Mouse (Mus musculus) yolk sac, embryonic 10.5 days (tissue): Measurements from ENCODE around the gene Zfp365.

Source experiments
- DNase-seq: peaks from one replicate; pipeline ENCODE4 v3.0.0-alpha.2; 2017; ENCODE audit warnings: low spot score

The Zfp365 gene

DNA sequence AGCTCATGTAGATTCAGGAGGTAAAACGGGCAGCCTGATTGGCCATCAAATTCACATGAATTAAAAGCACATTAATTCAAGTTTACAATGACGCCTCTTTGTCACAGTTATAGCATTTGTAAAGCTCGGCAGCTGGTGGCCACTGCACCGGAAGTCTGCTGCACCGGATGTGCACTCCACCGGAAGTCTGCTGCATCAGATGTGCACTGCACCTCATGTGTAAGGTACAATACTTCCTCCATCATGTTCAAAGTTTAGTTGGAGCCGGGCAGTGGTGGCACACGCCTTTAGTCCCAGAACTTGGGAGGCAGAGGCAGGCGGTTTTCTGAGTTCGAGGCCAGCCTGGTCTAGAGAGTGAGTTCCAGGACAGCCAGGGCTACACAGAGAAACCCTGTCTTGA lies 70.9 kb downstream of the Zfp365 start:
- DNase-seq: no peak

DNA sequence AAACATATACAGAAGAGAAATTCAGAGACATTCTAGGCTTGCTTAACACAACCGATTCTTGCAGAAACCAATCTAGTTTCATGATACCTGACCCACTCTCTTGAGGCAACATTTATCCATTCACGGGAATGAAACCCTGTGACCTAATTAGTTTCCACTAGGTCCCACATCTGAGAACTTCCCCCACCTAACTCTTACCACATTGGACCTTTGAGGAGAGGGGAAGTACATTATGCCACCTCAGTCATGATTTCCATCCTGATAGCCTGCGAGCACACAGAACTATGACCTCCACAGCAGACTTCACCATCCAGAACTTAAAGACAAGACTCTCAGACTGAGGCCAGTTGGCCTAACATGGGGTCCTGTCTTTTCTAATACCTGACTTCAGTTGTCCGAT lies 71.7 kb downstream of the Zfp365 start:
- no peak for DNase-seq

GRCm38 (mm10) chr10:67839156-67839555 lies 73.3 kb downstream of the Zfp365 start:
- no peak for DNase-seq

DNA sequence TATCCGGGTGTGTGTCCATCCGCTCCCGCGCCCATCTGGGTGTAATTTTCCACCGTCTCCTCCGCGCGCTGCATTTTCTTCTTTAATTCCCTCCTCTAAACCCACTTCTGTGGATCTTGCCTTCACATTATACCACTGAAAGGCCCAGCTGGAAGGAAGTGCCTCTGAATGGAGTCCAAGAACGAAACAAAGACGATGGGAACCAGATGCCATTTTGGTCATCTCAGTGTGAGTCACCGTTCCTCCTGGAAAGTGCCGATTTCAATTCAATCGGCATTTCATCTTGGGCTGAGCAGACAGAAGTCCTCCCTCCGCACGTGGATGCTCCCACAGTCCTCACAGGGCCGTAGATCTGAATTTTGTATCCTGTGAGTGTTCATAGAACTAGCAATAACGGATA lies 76.0 kb downstream of the Zfp365 start:
- DNase-seq: no peak
